Mouse (Mus musculus) bone marrow, adult 2 months (tissue): Measurements from ENCODE around the gene Etv2.

ENCODE experiments used
- CTCF ChIP-seq: fragments of 200-500 bp; IDR thresholded peaks from 2 replicates; pipeline ENCODE4 v1.5.1; 2011; ENCODE audit warnings: low read length, control low read depth; ENCODE audit not compliant: control insufficient read depth, insufficient read depth
- POLR2A ChIP-seq: fragments of 200-500 bp; IDR thresholded peaks from 2 replicates; pipeline ENCODE4 v1.6.1; 2011; ENCODE audit warnings: low read depth, mild to moderate bottlenecking, control low read depth, low read length, borderline replicate concordance; ENCODE audit not compliant: control insufficient read depth

DNA sequence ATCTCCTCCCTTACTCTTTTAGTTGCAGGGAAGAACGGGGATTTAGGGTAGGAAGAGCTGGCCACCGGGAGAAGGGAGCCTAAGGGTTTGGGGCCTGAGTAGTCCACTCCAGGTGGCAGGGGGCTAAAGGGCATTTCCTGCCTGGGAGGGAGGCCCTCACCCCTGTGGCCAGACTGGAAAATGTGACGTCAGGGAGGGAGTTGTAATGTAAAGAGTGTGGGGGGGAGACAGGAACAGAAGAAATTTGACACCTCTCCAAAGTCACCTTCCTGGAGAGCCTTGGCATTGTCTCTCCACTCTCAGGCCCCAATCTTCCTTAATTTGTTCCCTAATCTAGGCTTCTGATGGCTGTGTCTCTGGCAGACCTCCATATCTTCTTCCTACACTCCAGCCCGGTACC is 3.4 kb upstream of the Etv2 start:
- TF ChIP-seq CTCF, result no peak
- no peak for TF ChIP-seq POLR2A
